ENCODE assay signal across 8 mouse cellular contexts in genomic region chr6:136554774-136555522, GRCm38 (mm10). TPM values are rescaled to one million over a fixed set of nuclear protein-coding genes. Genes with fewer than 3 reads are reported as not detected.
DNase-seq lines count a peak whose midpoint lies in the region; ATAC-seq and TF ChIP-seq lines count a peak whose summit lies in the region.

No protein-coding gene starts in this region.

- no peak for TF ChIP-seq CTCF in lung, embryonic 14.5 days (IDR thresholded peaks at IDR 0.05; ENCODE audit: low read depth)

- H3K27ac ChIP-seq in hindbrain, embryonic 10.5 days = peak overlapping the region; percentile 83
- H3K27ac ChIP-seq in lung, embryonic 14.5 days (ENCODE audit: low read depth) = peak overlapping the region; percentile 82

- 0 out of 2 replicates have a peak, but pooled peaks have one; percentile 35 for ATAC-seq in lung, embryonic 14.5 days (ENCODE audit: insufficient read depth)

- H3K4me2 ChIP-seq in lung, embryonic 14.5 days = no peak overlapping the region

- H3K36me3 ChIP-seq in hindbrain, embryonic 10.5 days = peaks cover 31% of the 10 kb centered on the region
- H3K36me3 ChIP-seq in lung, embryonic 14.5 days (ENCODE audit: insufficient read depth) = peaks cover 13% of the 10 kb centered on the region

- no peak overlapping the region for H3K4me3 ChIP-seq in hindbrain, embryonic 10.5 days
- no peak overlapping the region for H3K4me3 ChIP-seq in lung, embryonic 14.5 days (ENCODE audit: low read depth, low read length)

- no peaks in the 10 kb centered on the region for H3K9me3 ChIP-seq in hindbrain, embryonic 10.5 days
- H3K9me3 ChIP-seq in lung, embryonic 14.5 days (ENCODE audit: low read depth, low read length) = no peaks in the 10 kb centered on the region

- H3K27me3 ChIP-seq in hindbrain, embryonic 10.5 days (ENCODE audit: insufficient read depth, poor library complexity, severe bottlenecking) = no peaks in the 10 kb centered on the region
- no peaks in the 10 kb centered on the region for H3K27me3 ChIP-seq in lung, embryonic 14.5 days (ENCODE audit: insufficient read depth, low read length)

- peak; percentile 91 for DNase-seq in A20 (ENCODE audit: low read depth, low spot score)
- DNase-seq in CD8-positive naive resting alpha-beta T cell, adult 2 months (ENCODE audit: low read depth in 2 of 2, low spot score in 2 of 2) = peak; percentile 38 to 64
- DNase-seq in embryo, embryonic 10.5 days (ENCODE audit: low spot score) = peak; percentile 79
- DNase-seq in hindbrain, embryonic 10.5 days (ENCODE audit: low spot score) = peak; percentile 34
- peak; percentile 79 for DNase-seq in lung, embryonic 14.5 days
- DNase-seq in retina, embryonic 14.5 days (ENCODE audit: low spot score) = peak; percentile 30
- DNase-seq in cerebellum, adult 11 months = no peak
- DNase-seq in urinary bladder, postnatal 14 days (ENCODE audit: low spot score) = no peak

- H3K9ac ChIP-seq in lung, embryonic 14.5 days = no peak overlapping the region

- 83% methylated on average over 7 of the region's 7 CpGs for WGBS in hindbrain, embryonic 10.5 days
- 70% methylated on average over 7 of the region's 7 CpGs for WGBS in lung, embryonic 14.5 days

- H3K4me1 ChIP-seq in hindbrain, embryonic 10.5 days (replicated peaks) = peaks cover 36% of the 10 kb centered on the region
- H3K4me1 ChIP-seq in lung, embryonic 14.5 days (ENCODE audit: insufficient read depth) = 0 out of 2 replicates have a peak, but pooled peaks cover 3% of the 10 kb centered on the region

RNA-seq across cellular contexts. Expression of gene Atf7ip, which starts 49.0 kb away (rescaled TPM):
- polyA plus RNA-seq in hindbrain, embryonic 10.5 days (2016; fragmentation: Nextera tagmentation; extraction: Ambion mirVana) = 41.8 and 47.2 TPM in 2 replicates
- 48.3 and 56.1 TPM in 2 replicates for polyA plus RNA-seq in lung, embryonic 14.5 days (2014; fragmentation: Nextera tagmentation; extraction: Ambion mirVana)

Comparison
In these comparisons a context has a peak if more than half of its experiments do, and no peak if none do; other contexts are left out.
1. DNase-seq: peak in A20 (single experiment), CD8-positive naive resting alpha-beta T cell, adult 2 months (2 of 2), embryo, embryonic 10.5 days (single experiment), hindbrain, embryonic 10.5 days (single experiment), lung, embryonic 14.5 days (single experiment) and retina, embryonic 14.5 days (single experiment); none in cerebellum, adult 11 months (single experiment) and urinary bladder, postnatal 14 days (single experiment).